Mouse (Mus musculus): ENCODE results near the gene Dtl.
"Not testable (repeated sequence)": the region's sequence is repeated elsewhere in the genome, so short reads cannot be mapped to it uniquely, and the experiment has no call there.

Dtl gene

GRCm38 (mm10) chr1:191520194-191520593 lies 55.1 kb downstream of the Dtl start:
- DNase-seq (ENCODE audit: low read depth in 2 of 2, low spot score in 2 of 2) = no peak

DNA sequence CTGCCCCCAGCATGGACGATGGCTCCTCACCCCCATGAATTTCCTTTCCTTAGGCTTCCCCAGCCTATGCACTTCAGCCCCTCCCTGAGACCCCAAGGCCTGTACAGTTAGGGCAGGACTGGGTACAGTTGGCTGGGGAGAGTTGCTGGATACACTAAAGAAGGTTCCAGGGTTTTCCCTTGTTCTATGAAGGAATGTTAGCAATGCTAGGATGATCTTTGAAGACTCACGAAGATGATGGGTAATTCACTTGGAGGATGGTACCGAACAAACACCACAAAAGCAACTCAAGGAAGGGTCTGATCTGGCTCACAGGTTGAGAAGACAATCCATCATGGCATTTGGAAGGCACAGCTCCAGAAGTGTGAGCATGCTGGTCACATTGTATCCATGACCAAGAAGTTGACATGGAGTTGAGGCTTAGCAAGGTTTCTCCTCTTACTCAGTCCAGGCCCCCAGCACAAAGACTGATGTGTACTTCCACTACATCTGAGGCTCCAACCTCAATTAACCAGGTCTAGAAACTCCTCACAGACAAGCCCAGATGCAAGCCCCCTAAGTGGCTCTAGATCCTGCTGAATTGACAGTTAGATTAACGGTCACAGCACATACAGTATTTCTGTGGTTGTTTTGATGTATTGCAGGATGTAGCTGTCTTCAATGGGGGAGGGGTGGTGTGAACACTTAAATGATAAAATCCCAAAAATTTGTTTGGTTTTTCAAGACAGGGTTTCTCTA lies 55.8 kb downstream of the Dtl start:
- no peak for DNase-seq (ENCODE audit: low read depth in 2 of 2, low spot score in 2 of 2)

DNA sequence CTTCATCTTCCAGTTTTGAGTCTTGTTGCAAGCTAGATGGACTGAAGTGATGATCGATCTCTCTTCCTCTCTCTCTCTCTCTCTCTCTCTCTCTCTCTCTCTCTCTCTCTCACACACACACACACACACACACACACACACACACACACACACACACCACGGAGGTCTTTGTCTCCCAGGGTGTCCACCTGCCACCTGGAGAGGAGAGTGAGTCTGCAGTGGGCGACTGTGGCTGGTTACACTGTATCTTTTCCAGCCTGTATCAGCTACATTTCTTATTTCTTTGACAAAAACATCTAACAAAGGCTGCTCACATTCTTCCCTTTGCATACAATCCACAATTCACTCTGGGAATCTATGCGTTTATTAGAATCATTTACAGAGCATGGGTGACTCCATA lies 56.4 kb downstream of the Dtl start:
- no peak for DNase-seq (ENCODE audit: low read depth in 2 of 2, low spot score in 2 of 2)

DNA sequence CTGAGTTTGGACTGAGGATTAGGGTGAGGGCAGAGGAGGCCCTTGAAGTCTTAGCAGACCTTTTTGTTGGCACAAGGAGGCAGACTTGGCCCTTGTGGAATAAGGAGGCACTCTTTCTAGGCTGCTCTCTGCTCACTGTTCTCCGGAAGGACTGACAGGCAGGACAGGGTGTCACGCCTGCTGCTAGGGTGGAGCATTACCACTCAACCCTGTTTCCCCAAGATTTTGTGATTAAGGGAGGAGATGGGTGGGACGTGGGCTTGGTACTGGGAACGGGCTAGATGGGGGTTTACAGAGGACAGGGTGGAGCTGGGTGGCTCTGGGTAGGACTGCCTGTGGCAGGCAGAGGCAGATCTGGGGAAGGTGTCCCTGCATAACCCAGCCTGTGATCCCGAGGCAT lies 57.4 kb downstream of the Dtl start:
- no peak for DNase-seq (ENCODE audit: low read depth in 2 of 2, low spot score in 2 of 2)

- no peak for DNase-seq (ENCODE audit: low read depth in 2 of 2, low spot score in 2 of 2)
Observed at GRCm38 (mm10) chr1:191517056-191517455, 58.3 kb downstream of the Dtl start.

DNA sequence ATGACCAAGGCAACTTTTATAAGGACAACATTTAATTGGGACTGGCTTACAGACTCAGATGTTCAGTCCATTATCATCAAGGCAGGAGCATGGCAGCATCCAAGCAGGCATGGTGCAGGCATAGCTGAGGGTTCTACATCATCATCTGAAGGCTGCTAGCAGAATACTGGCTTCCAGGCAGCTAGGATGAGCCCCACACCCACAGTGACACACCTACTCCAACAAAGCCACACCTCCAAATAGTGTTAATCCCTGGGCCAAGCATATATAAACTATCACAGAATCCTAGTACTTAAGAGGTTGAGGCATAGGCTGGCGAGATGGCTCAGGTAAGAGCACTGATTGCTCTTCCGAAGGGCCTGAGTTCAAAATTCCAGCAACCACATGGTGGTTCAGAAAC lies 59.0 kb downstream of the Dtl start:
- not testable (repeated sequence) for DNase-seq (ENCODE audit: low read depth in 2 of 2, low spot score in 2 of 2)

DNA sequence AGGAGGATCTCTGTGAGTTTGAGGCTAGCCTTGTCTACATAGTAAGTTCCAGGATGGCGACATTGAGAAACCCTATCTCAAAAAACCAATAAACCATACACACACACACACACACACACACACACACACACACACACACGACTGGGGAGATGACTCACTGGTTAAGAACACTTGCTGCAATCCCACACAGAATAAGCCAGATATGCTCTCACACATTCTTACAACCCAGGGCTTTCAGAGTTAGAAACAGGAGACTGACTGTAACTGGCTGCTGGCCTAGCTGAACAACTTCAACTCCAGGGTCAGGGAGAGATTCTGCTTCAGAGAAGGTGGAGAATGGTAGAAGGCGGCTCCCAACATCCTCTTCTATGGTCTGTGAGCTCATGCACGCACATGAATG lies 62.1 kb downstream of the Dtl start:
- DNase-seq (ENCODE audit: low read depth in 2 of 2, low spot score in 2 of 2) = no peak

DNA sequence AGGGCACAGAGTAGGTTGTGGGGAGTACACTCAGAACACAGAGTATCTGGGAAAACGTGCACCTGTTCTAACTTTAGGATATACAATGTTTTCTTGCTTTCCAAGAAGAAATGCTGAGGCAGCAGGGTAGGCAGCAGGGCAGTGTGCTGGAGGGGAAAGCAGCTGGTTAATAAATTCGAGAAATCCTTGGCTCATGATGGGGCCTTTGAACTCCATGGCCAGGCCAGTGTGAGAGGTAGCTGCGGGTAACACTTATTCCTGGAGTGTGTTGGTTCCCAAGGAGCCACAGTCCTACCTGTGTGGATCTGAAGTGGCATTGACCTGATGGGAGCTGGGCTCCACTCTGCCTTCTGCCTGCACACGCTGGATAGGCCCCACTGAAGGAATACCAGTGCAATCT lies 63.0 kb downstream of the Dtl start:
- no peak for DNase-seq (ENCODE audit: low read depth in 2 of 2, low spot score in 2 of 2)

DNA sequence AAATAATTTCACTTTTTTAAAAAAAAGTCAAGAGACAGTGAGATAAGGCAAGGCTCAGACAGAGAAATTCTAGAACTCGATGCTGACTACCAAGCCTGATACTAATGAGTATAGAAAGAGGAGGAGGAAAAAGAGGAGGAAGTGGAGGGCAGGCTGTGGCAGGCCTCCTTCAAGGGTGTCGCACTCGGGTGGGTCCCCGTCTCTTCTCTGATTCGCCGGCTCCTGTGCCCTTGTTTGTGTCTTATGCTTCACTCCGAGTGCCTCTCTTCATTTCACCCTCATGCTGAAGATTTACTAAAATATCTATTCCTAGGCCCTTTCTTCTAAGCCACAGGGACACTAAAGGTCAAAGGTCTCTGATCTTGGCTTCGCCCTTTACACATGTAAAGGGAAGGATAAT lies 63.8 kb downstream of the Dtl start:
- no peak for DNase-seq (ENCODE audit: low read depth in 2 of 2, low spot score in 2 of 2)

GRCm38 (mm10) chr1:191509865-191510264 lies 65.5 kb downstream of the Dtl start:
- DNase-seq (ENCODE audit: low read depth in 2 of 2, low spot score in 2 of 2) = no peak

DNA sequence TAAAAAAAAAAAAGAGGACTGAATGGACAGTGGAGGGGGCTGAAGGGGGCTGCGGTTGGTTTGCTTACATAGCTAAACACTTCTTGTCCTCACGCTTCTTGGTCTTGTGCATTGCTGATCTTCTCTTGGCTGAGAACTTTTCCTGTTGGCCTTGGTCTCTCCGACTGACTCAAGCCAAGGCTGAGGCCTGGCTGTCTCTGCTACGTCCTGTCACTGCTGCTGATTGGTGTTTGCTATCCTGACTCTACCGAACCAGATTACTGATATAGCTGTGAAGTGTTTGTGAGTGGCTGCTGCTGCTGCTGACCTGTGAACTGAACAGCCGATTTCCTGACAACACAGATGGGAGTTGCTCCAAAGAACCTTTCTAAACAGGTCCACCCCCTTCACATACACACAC lies 66.2 kb downstream of the Dtl start:
- no peak for DNase-seq (ENCODE audit: low read depth in 2 of 2, low spot score in 2 of 2)

- no peak for DNase-seq (ENCODE audit: low read depth in 2 of 2, low spot score in 2 of 2)
Observed at GRCm38 (mm10) chr1:191506791-191507190, 68.6 kb downstream of the Dtl start.

DNA sequence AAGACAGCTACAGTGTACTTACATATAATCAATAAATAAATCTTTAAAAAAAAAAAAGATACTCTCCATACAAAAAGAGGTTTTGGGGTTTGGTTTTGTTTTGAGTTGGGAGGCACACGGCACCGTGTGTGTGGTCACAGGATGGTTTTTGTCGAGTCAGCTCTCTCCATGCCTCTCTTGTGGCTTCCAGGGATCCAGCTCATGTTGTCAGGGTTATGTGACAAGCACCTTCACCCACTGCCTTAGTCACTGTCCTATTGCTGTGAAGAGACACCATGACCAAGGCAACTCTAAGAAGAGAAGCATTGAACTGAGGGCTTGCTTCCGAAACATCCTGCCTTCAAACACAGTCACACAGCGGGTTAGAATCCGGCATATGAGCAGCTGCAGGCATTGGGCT lies 75.7 kb downstream of the Dtl start:
- no peak for DNase-seq (ENCODE audit: low read depth in 2 of 2, low spot score in 2 of 2)

DNA sequence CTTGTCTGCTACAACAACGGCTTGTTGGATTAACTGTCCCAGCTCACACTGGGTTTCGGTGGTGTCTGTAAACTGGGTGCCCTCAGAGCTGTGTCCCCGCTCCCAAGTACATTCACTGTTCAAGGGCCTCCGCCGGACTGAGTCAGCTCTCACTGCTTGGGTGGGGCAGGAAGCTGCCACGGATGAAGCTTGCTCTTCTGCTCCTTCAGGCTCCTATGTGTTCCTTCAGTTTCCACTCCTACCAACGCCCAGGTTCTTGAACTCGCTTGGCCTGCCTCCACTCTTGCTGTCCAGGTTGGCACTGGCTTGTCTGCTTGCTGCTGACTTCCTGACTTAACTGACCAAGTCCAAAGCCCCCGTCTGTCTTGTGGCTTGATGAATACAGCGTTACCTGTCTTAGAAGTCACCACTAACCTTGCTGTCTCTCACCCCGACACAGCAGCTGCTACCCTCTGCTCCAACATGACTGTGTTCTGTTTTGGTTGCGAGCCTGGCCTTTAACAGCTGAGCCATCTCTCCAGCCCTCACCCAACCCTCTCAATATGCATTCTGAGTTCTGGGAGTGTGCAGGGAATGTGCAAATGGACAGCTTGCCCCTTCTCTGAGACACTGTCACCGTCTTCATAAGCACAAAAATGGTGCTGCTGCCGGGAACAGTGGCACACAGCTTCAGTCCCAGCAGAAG lies 76.9 kb downstream of the Dtl start:
- DNase-seq (ENCODE audit: low read depth in 2 of 2, low spot score in 2 of 2) = no peak

GRCm38 (mm10) chr1:191496676-191497075 lies 78.7 kb downstream of the Dtl start:
- DNase-seq (ENCODE audit: low read depth in 2 of 2, low spot score in 2 of 2) = no peak

GRCm38 (mm10) chr1:191495051-191495467 lies 80.3 kb downstream of the Dtl start:
- no peak for DNase-seq (ENCODE audit: low read depth in 2 of 2, low spot score in 2 of 2)

DNA sequence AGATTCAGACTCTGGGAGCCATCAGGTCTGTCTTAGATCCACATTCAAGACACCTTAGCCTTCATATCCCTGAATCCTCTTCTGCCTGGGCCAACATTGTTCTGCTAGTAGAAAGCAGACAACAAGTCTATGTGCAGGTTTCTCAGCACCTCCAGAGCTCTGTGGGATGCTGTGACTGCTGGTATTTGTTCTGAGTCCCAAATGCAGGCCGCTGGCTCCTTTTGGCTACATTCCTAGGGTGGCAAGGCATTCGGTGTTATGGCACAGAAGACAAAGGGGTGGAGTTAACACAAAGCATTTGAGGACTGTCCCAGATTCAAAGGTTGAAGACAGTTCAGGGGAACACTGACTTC lies 81.1 kb downstream of the Dtl start:
- no peak for DNase-seq (ENCODE audit: low read depth in 2 of 2, low spot score in 2 of 2)

DNA sequence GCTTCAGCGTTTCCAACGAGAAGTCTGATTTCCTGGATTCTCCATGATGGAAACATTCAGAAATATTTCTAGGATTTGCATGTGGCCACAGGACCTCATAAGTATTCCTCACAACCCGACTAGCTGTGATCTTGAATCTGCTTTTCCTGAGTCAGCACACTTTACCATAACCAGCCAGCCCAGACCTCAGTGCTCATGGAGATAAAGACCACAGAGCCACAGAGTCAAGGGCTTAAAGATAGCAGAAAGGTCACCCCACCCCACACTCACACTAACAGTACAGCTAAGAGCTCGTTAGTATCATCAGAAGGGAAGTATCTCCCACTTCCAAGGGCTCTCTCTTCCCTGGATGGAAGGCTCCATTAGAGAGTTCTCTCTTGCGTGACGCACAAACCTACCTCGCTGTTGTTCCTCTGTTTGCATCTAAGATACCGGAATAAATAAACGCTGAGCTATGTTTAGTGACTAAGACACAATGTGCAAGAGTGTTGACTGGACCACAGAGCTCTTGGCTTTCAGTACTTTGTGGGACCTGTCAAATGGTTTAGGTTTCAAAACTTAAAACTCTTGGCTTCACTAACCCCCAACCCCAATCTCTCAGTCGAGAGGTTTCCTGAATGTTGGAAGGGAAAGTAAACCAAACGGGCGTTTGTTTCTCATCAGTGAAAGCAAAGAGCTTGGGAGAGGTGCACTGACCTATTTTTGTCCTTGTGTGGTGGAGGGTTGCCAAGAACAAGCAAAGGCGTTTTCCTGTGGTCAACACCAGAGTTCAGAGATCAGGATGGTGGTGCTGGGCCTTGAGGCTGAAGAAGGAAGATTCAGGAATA lies 81.7 kb downstream of the Dtl start:
- no peak for DNase-seq (ENCODE audit: low read depth in 2 of 2, low spot score in 2 of 2)

GRCm38 (mm10) chr1:191490446-191490845 lies 84.9 kb downstream of the Dtl start:
- no peak for DNase-seq (ENCODE audit: low read depth in 2 of 2, low spot score in 2 of 2)
